Mouse (Mus musculus) heart, embryonic 16.5 days (tissue): Measurements from ENCODE around the gene Pnmal2. TPM values are rescaled to one million over a fixed set of nuclear protein-coding genes. Genes with fewer than 3 reads are reported as not detected.

ENCODE experiments used
- ATAC-seq: fragments of 200-750 bp; cut with Nextera tagmentation; replicated peaks from 2 replicates; pipeline ENCODE4 v1.8.0; 2017; ENCODE audit warnings: moderate number of reproducible peaks; ENCODE audit not compliant: insufficient read depth, low FRiP score; ENCODE audit errors: extremely low read depth
- H3K27ac ChIP-seq: fragments of 300-500 bp; sonication (generic); 2 replicates; pipeline ENCODE4 v1.5.1; 2014; ENCODE audit warnings: mild to moderate bottlenecking, low read length, control low read depth, moderate library complexity
- H3K27me3 ChIP-seq: fragments of 300-500 bp; sonication (generic); 2 replicates; pipeline ENCODE4 v1.6.1; 2014; ENCODE audit warnings: low read length, mixed read lengths; ENCODE audit not compliant: control insufficient read depth, insufficient read depth
- H3K36me3 ChIP-seq: fragments of 300-500 bp; sonication (generic); 2 replicates; pipeline ENCODE4 v1.6.1; 2014; ENCODE audit not compliant: control insufficient read depth, insufficient read depth
- H3K4me1 ChIP-seq: fragments of 300-500 bp; sonication (generic); 2 replicates; pipeline ENCODE4 v1.6.1; 2014; ENCODE audit warnings: low read length, mixed read lengths; ENCODE audit not compliant: control insufficient read depth, insufficient read depth
- H3K4me2 ChIP-seq: fragments of 300-500 bp; sonication (generic); 2 replicates; pipeline ENCODE4 v1.6.1; 2014; ENCODE audit warnings: low read depth, mild to moderate bottlenecking, control low read depth, low read length
- H3K4me3 ChIP-seq: fragments of 300-500 bp; sonication (generic); 2 replicates; pipeline ENCODE4 v1.5.1; 2014; ENCODE audit warnings: mild to moderate bottlenecking, control low read depth, low read length
- H3K9ac ChIP-seq: fragments of 300-500 bp; sonication (generic); 2 replicates; pipeline ENCODE4 v1.6.1; 2014; ENCODE audit warnings: low read length, control low read depth
- H3K9me3 ChIP-seq: fragments of 300-500 bp; sonication (generic); replicated peaks from 2 replicates; pipeline ENCODE4 v1.6.1; 2016; ENCODE audit warnings: low read length; ENCODE audit not compliant: control insufficient read depth
- WGBS: fragments of 180-500 bp; shearing (Covaris S2); extraction: QIAGEN DNeasy Blood & Tissue Kit; methylation state at CpG from one replicate; pipeline ENCODE4 v1.1.7; 2014; 5-methylcytosine and 5-hydroxymethylcytosine counted together
- polyA plus RNA-seq: library from polyadenylated mRNA; unstranded; fragments of >200 nt; fragmentation: Nextera tagmentation; extraction: Ambion mirVana; gene quantifications from 2 replicates; pipeline ENCODE4 v1.2.1, GENCODE M21; 2015

Pnmal2 gene
- polyA plus RNA-seq, 1 experiment from 2014 or later: 6.0 TPM

GRCm38 (mm10) chr7:16932704-16933577 lies 11.5 kb upstream of the Pnmal2 start:
- ATAC-seq: no peak
- Histone ChIP-seq H3K27ac (no peak overlapping the region), H3K27me3 (no peaks in the 10 kb centered on the region), H3K4me2 (no peak overlapping the region), H3K36me3 (no peaks in the 10 kb centered on the region), H3K4me3 (no peak overlapping the region), H3K9ac (no peak overlapping the region), H3K9me3 (no peaks in the 10 kb centered on the region), H3K4me1 (no peaks in the 10 kb centered on the region)
- 42% methylated on average over 14 of the region's 14 CpGs for WGBS

- Histone ChIP-seq H3K4me1 (peaks cover 5% of the 10 kb centered on the region), H3K36me3 (no peaks in the 10 kb centered on the region), H3K4me3 (no peak overlapping the region), H3K27ac (no peak overlapping the region), H3K27me3 (no peaks in the 10 kb centered on the region), H3K4me2 (no peak overlapping the region), H3K9me3 (no peaks in the 10 kb centered on the region), H3K9ac (no peak overlapping the region)
- no peak for ATAC-seq
- 47% methylated on average over 4 of the region's 4 CpGs for WGBS
Observed at GRCm38 (mm10) chr7:16937312-16937711, 7.2 kb upstream of the Pnmal2 start.

- H3K4me2 ChIP-seq: no peak overlapping the region
- H3K9me3 ChIP-seq: no peaks in the 10 kb centered on the region
- H3K36me3 ChIP-seq: no peaks in the 10 kb centered on the region
- no peak for ATAC-seq
- H3K9ac ChIP-seq: no peak overlapping the region
- H3K27me3 ChIP-seq: no peaks in the 10 kb centered on the region
- H3K4me1 ChIP-seq: peaks cover 5% of the 10 kb centered on the region
- H3K4me3 ChIP-seq: no peak overlapping the region
- WGBS: 66% methylated on average over 17 of the region's 17 CpGs
- H3K27ac ChIP-seq: no peak overlapping the region
Observed at GRCm38 (mm10) chr7:16938117-16938791, 6.2 kb upstream of the Pnmal2 start.

DNA sequence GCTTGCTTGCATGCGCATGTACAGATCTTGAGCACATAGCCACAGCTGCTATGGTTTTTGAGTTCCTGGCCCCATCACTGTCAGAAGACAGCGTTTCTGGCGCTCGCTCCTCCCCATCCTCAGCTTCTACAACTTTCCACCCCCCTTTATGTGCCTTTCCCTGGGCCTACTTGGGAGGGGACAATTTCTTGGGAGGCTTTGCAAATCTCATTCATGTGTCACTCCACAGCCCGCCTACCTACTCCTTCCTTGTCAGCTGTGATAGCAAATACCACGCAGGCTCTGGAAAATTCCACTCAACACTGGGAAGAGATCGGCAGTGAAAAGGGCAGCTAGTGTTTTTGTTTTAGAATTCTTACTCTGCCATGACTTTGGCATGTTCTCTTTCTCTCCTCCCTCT lies 4.2 kb upstream of the Pnmal2 start:
- WGBS: 21% methylated on average over 7 of the region's 7 CpGs
- H3K4me2 ChIP-seq: no peak overlapping the region
- peak overlapping the region; percentile 45; the same call in 1 of the 2 replicates for H3K27ac ChIP-seq
- no peaks in the 10 kb centered on the region for H3K36me3 ChIP-seq
- H3K4me3 ChIP-seq: no peak overlapping the region
- ATAC-seq: no peak
- H3K27me3 ChIP-seq: peaks cover 4% of the 10 kb centered on the region
- H3K9ac ChIP-seq: no peak overlapping the region
- peaks cover 13% of the 10 kb centered on the region for H3K4me1 ChIP-seq
- no peaks in the 10 kb centered on the region for H3K9me3 ChIP-seq

DNA sequence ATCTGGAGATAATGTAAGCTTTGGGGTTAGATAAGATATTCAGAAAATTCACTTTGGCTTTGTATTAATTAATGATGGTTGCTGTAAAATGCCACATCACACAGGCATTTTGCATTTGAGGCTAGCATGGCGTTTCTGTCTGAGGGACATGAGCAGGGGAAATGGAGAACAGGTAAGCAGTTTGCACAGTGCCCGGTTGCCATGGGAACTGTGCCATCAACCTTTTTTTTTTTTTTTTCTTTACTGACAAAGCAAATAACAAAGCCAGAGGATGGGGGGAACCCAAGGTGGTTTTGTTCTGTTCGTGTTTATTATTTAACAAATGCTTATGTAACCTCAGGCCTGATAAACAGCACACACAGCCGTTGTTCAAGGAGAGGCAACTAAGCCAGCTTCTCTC lies 1.6 kb upstream of the Pnmal2 start:
- Histone ChIP-seq H3K4me2 (no peak overlapping the region), H3K9ac (no peak overlapping the region), H3K27me3 (peaks cover 26% of the 10 kb centered on the region), H3K9me3 (no peaks in the 10 kb centered on the region), H3K27ac (no peak overlapping the region), H3K4me3 (no peak overlapping the region), H3K36me3 (no peaks in the 10 kb centered on the region), H3K4me1 (peaks cover 32% of the 10 kb centered on the region)
- ATAC-seq: no peak
- WGBS: 66% methylated on average over 4 of the region's 4 CpGs

DNA sequence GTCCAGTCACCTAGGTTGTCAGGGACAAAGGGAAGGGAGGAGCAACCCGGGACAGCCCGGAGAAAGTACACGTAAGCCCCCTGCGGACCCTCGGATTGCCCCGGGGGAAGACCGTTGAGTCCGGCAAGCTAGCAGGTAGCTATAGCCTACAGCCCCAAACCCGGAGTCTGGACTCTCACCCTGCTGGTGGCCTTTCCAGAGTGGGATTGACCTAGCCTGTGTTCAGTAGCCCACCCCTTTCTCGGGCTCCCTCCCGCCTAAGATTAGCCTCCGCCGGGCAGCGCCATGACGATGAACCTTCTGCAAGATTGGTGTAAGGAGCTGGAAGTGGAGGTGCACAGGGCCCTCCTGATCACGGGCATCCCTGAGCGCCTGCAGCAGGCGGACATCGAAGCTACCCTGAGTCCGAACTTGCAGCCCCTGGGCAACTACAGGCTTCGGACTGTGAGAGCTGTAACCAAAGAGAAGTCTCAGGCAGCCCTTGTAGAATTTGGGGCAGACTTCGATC lies 380 bp downstream of the Pnmal2 start:
- no peaks in the 10 kb centered on the region for H3K36me3 ChIP-seq
- H3K9ac ChIP-seq: peak overlapping the region; percentile 79
- peak overlapping the region; percentile 76 for H3K4me2 ChIP-seq
- H3K9me3 ChIP-seq: no peaks in the 10 kb centered on the region
- WGBS: 4% methylated on average over 22 of the region's 22 CpGs
- H3K4me1 ChIP-seq: peaks cover 46% of the 10 kb centered on the region
- no peak for ATAC-seq
- peak overlapping the region; percentile 64 for H3K4me3 ChIP-seq
- H3K27ac ChIP-seq: no peak overlapping the region
- peaks cover 35% of the 10 kb centered on the region for H3K27me3 ChIP-seq

DNA sequence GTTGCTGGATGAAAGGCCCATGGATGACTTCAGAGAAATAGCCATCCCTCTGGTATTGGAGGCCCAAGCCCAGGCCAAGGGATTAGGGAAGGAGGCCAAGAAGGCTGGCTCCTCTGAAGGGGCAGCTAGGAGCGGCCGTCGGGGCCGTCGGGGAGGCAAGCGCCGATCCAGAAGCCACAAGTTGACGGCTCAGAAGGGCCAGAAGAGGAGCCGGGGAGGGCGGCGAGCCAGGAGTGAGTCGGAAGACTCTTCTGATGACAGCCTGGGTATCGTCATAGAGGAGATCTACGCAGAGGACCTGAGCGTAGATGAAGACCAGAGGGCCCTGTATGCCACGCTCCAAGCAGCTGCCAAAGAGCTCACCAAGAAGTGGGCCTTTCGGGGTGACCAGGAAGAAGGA lies 937 bp downstream of the Pnmal2 start:
- no peak for ATAC-seq
- Histone ChIP-seq H3K4me2 (peak overlapping the region; percentile 76), H3K36me3 (no peaks in the 10 kb centered on the region), H3K4me3 (peak overlapping the region; percentile 64), H3K9ac (peak overlapping the region; percentile 28; the same call in 1 of the 2 replicates), H3K27me3 (peaks cover 35% of the 10 kb centered on the region), H3K27ac (no peak overlapping the region), H3K4me1 (peaks cover 41% of the 10 kb centered on the region), H3K9me3 (no peaks in the 10 kb centered on the region)
- WGBS: 17% methylated on average over 17 of the region's 17 CpGs

DNA sequence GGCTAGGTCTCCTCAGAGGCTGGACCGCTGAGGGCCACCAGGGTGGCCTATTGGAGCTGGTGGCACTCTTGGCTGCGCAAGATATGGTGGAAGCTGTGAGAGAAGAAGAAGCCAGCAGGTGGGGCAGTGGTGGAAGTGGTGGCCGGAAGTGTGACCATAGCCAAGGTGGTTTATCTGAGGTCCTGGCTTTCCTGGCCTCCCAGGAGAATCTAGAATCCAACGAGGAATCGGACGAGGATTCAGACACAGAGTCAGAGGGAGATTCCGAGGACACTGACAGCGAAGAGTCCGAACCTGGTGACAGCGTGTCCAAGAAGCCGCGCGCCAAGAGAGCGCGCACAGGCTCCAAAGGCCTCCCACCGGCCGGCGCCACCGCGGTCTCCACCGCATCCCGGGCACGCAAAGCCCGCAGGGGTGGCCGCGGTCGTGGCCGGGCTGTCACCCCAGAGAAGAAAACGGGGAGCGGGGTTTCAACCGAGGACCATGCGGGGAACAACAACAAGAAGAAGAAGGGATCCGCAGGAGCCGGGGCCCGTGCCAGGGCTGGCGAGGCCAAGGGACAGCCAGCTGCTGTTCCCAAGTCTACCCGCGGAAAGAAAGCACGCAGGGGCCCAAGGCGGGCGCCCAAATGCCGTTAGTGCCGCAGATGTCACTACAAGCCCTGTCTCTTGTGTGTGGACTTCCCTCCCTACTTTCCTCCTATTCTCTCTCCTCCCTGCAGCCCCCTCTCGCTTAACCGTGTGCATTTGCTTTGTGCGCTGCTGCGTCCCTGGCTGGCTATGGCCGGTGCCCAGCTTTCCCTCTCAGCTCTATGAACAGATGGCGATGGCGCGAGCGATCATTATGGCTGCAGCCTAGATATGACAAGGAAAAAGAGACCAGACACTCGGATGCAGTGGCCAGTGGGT lies 2.2 kb downstream of the Pnmal2 start:
- Histone ChIP-seq H3K9me3 (no peaks in the 10 kb centered on the region), H3K4me1 (peaks cover 41% of the 10 kb centered on the region), H3K4me2 (peak overlapping the region; percentile 68), H3K27ac (no peak overlapping the region), H3K36me3 (no peaks in the 10 kb centered on the region), H3K4me3 (peak overlapping the region; percentile 50), H3K27me3 (peaks cover 35% of the 10 kb centered on the region), H3K9ac (peak overlapping the region; percentile 62)
- ATAC-seq: no peak
- WGBS: 6% methylated on average over 53 of the region's 53 CpGs
